Mouse (Mus musculus) thymus, adult 18-20 months (tissue): ENCODE data around the gene C330021F23Rik.

Experiments
- DNase-seq, 2 experiments: peaks; one replicate each; pipeline ENCODE4 v3.0.0; 2022; ENCODE audit warnings: mixed read lengths in 2 of 2

C330021F23Rik gene

GRCm38 (mm10) chr8:3587391-3588257 is 19.8 kb downstream of the C330021F23Rik start:
- no peak for DNase-seq

- no peak for DNase-seq
These were observed 20.5 kb downstream of the C330021F23Rik start for GRCm38 (mm10) chr8:3588258-3588633.

GRCm38 (mm10) chr8:3593470-3593869 is 25.7 kb downstream of the C330021F23Rik start:
- no peak for DNase-seq

- no peak for DNase-seq
These were observed 26.7 kb downstream of the C330021F23Rik start for GRCm38 (mm10) chr8:3594466-3594865.

GRCm38 (mm10) chr8:3598054-3598453 is 30.3 kb downstream of the C330021F23Rik start:
- DNase-seq, result no peak

- no peak for DNase-seq
These were observed 31.4 kb downstream of the C330021F23Rik start for GRCm38 (mm10) chr8:3599219-3599618.

GRCm38 (mm10) chr8:3600401-3600800 is 32.6 kb downstream of the C330021F23Rik start:
- no peak for DNase-seq

GRCm38 (mm10) chr8:3603439-3603838 is 35.6 kb downstream of the C330021F23Rik start:
- no peak for DNase-seq

GRCm38 (mm10) chr8:3606593-3606992 is 38.8 kb downstream of the C330021F23Rik start:
- no peak for DNase-seq

GRCm38 (mm10) chr8:3607822-3608221 is 40.0 kb downstream of the C330021F23Rik start:
- no peak for DNase-seq

GRCm38 (mm10) chr8:3609046-3609815 is 41.4 kb downstream of the C330021F23Rik start:
- DNase-seq, result no peak

- no peak for DNase-seq
These were observed 42.0 kb downstream of the C330021F23Rik start for GRCm38 (mm10) chr8:3609816-3610150.

GRCm38 (mm10) chr8:3621199-3621970 is 53.6 kb downstream of the C330021F23Rik start, which contains the start of the genes Xab2 and Pet100:
Gene Xab2 (minus strand): TSS chr8:3621316.
Gene Pet100 (plus strand): TSS chr8:3621548.
- DNase-seq, result peak; percentile 95 to 98

- no peak for DNase-seq
These were observed 54.3 kb downstream of the C330021F23Rik start for GRCm38 (mm10) chr8:3622119-3622518.

GRCm38 (mm10) chr8:3625445-3625844 is 57.7 kb downstream of the C330021F23Rik start, which contains the start of gene Pcp2:
Gene Pcp2 (minus strand): TSS chr8:3625545.
- no peak for DNase-seq

- DNase-seq, result no peak
These were observed 59.2 kb downstream of the C330021F23Rik start for GRCm38 (mm10) chr8:3626971-3627370.

GRCm38 (mm10) chr8:3628014-3628413 is 60.2 kb downstream of the C330021F23Rik start:
- DNase-seq, result no peak

GRCm38 (mm10) chr8:3630647-3631477 is 63.1 kb downstream of the C330021F23Rik start, which contains the start of gene Stxbp2:
Gene Stxbp2 (plus strand): TSS chr8:3630955.
- DNase-seq, result peak; percentile 76

- no peak for DNase-seq
These were observed 63.7 kb downstream of the C330021F23Rik start for GRCm38 (mm10) chr8:3631478-3631875.
